In the genomic region with DNA sequence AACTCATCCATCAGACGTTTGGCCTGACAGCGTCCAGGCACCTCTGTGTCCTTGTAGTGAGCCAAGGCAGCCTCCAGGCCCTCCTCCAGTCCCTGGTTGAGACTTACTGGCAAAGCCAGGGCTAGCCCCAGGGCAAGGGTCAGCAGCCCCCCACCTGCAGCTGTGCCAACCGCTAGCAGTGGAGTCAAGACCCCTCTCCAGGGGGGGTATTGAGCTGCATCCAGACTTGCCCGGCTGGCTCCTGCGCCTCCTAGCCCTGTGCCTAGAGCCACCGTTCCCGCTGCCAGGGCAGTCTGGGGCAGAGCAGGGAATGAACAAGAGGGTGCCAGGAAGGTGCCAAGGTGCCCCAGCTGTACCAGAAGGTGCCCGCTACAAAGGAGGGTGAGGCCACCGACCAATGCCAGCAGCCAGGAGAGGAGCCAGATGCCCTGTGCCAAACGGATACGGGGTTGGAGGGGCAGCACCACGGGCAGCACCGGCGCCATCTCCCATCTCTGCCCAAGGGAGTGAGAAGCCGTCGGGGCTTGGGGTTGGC, we compare ENCODE assay signal across 8 mouse cellular contexts. TPM values are rescaled to one million over a fixed set of nuclear protein-coding genes. Genes with fewer than 3 reads are reported as not detected.
A peak's percentile ranks its signal among the peaks of the same experiment; 100 is the strongest.
DNase-seq lines count a peak whose midpoint lies in the region; ATAC-seq and TF ChIP-seq lines count a peak whose summit lies in the region.

No protein-coding gene starts in this region.

- H3K27me3 ChIP-seq in heart, embryonic 15.5 days, result no peaks in the 10 kb centered on the region; the same call in 1 of the 2 replicates
- no peaks in the 10 kb centered on the region for H3K27me3 ChIP-seq in MEL (ENCODE audit: control insufficient read depth in 1 of 2, insufficient read depth in 2 of 2, low read length in 2 of 2)
- H3K27me3 ChIP-seq in forebrain, embryonic 11.5 days (ENCODE audit: control insufficient read depth, insufficient read depth, low read length), result no peaks in the 10 kb centered on the region
- no peaks in the 10 kb centered on the region for H3K27me3 ChIP-seq in liver, embryonic 13.5 days

- peak overlapping the region; percentile 88 for H3K4me2 ChIP-seq in heart, embryonic 15.5 days
- peak overlapping the region; percentile 86; the same call in 1 of the 2 replicates for H3K4me2 ChIP-seq in forebrain, embryonic 11.5 days (ENCODE audit: low read depth, low read length, severe bottlenecking)
- peak overlapping the region; percentile 85 for H3K4me2 ChIP-seq in liver, embryonic 13.5 days

- ATAC-seq in heart, embryonic 15.5 days (replicated peaks; ENCODE audit: insufficient number of reproducible peaks, insufficient read depth, low FRiP score, low read depth), result 0 out of 2 replicates have a peak, but pooled peaks have one; percentile 1
- ATAC-seq in forebrain, embryonic 11.5 days (replicated peaks; ENCODE audit: low FRiP score), result peak; percentile 16; the same call in 1 of the 2 replicates
- ATAC-seq in liver, embryonic 13.5 days (ENCODE audit: low read depth), result peak; percentile 4

- TF ChIP-seq CTCF in MEL (IDR thresholded peaks at IDR 0.05 in 2 of 3, conservative IDR thresholded peaks at IDR 0.05 in 1 of 3; ENCODE audit: control insufficient read depth in 1 of 3, insufficient read depth in 1 of 3, low read depth in 2 of 3, low read length in 3 of 3, poor library complexity in 1 of 3, severe bottlenecking in 1 of 3), result no peak

- H3K4me3 ChIP-seq in heart, embryonic 15.5 days, result peak overlapping the region; percentile 93
- peak overlapping the region; percentile 66 to 79; a peak in 3 of 4 replicates for H3K4me3 ChIP-seq in MEL (ENCODE audit: control insufficient read depth in 1 of 2, insufficient read depth in 1 of 2, low read depth in 2 of 2, low read length in 2 of 2)
- H3K4me3 ChIP-seq in forebrain, embryonic 11.5 days (ENCODE audit: low read depth, low read length), result peak overlapping the region; percentile 64
- H3K4me3 ChIP-seq in liver, embryonic 13.5 days (replicated peaks), result peak overlapping the region; percentile 79

- peaks cover 22% of the 10 kb centered on the region for H3K4me1 ChIP-seq in heart, embryonic 15.5 days (replicated peaks)
- peaks cover 18 to 37% of the 10 kb centered on the region in 2 experiments for H3K4me1 ChIP-seq in MEL (ENCODE audit: control insufficient read depth in 1 of 2, insufficient read depth in 2 of 2, low read length in 2 of 2)
- H3K4me1 ChIP-seq in forebrain, embryonic 11.5 days (replicated peaks; ENCODE audit: control insufficient read depth, insufficient read depth, low read length), result peaks cover 11% of the 10 kb centered on the region; the same call in 1 of the 2 replicates
- peaks cover 56% of the 10 kb centered on the region for H3K4me1 ChIP-seq in liver, embryonic 13.5 days (replicated peaks)

- TF ChIP-seq RAD21 in MEL (IDR thresholded peaks at IDR 0.05; ENCODE audit: low read depth, low read length), result no peak

- peak overlapping the region; percentile 80 for H3K27ac ChIP-seq in heart, embryonic 15.5 days
- peak overlapping the region; percentile 61 for H3K27ac ChIP-seq in MEL (ENCODE audit: control insufficient read depth, low read depth, low read length)
- 0 out of 2 replicates have a peak overlapping the region, but pooled peaks have one; percentile 18 for H3K27ac ChIP-seq in forebrain, embryonic 11.5 days (ENCODE audit: low read depth, low read length)
- peak overlapping the region; percentile 90 for H3K27ac ChIP-seq in liver, embryonic 13.5 days

- TF ChIP-seq EP300 in MEL (IDR thresholded peaks at IDR 0.05; ENCODE audit: low read depth in 1 of 2, low read length in 2 of 2), result no peak

- H3K36me3 ChIP-seq in heart, embryonic 15.5 days, result peaks cover 36% of the 10 kb centered on the region
- peaks cover 0 to 27% of the 10 kb centered on the region in 2 experiments; a peak in 2 of 4 replicates for H3K36me3 ChIP-seq in MEL (ENCODE audit: control insufficient read depth in 1 of 2, insufficient read depth in 2 of 2, low read length in 2 of 2)
- H3K36me3 ChIP-seq in forebrain, embryonic 11.5 days (ENCODE audit: control insufficient read depth, insufficient read depth, low read length), result no peaks in the 10 kb centered on the region; the same call in 1 of the 2 replicates
- H3K36me3 ChIP-seq in liver, embryonic 13.5 days, result peaks cover 55% of the 10 kb centered on the region

- no peaks in the 10 kb centered on the region; the same call in none of the 2 replicates for H3K79me2 ChIP-seq in MEL (ENCODE audit: control insufficient read depth, insufficient read depth, low read length, poor library complexity)

- peak overlapping the region; percentile 92 for H3K9ac ChIP-seq in heart, embryonic 15.5 days
- H3K9ac ChIP-seq in MEL (ENCODE audit: control insufficient read depth, low read depth, low read length, poor library complexity, severe bottlenecking), result no peak overlapping the region
- peak overlapping the region; percentile 79; the same call in 1 of the 2 replicates for H3K9ac ChIP-seq in forebrain, embryonic 11.5 days (ENCODE audit: low read length)
- H3K9ac ChIP-seq in liver, embryonic 13.5 days, result peak overlapping the region; percentile 81

- H3K9me3 ChIP-seq in heart, embryonic 15.5 days (replicated peaks), result no peaks in the 10 kb centered on the region
- no peaks in the 10 kb centered on the region for H3K9me3 ChIP-seq in MEL (replicated peaks; ENCODE audit: insufficient read depth, low read length)
- no peaks in the 10 kb centered on the region for H3K9me3 ChIP-seq in forebrain, embryonic 11.5 days (ENCODE audit: control insufficient read depth, low read length)
- H3K9me3 ChIP-seq in liver, embryonic 13.5 days (replicated peaks), result no peaks in the 10 kb centered on the region

- WGBS in heart, embryonic 15.5 days, result 18% methylated on average over 16 of the region's 16 CpGs
- WGBS in forebrain, embryonic 11.5 days, result 17% methylated on average over 16 of the region's 16 CpGs
- 33% methylated on average over 16 of the region's 16 CpGs for WGBS in liver, embryonic 13.5 days (ENCODE audit: insufficient replicate concordance)

- DNase-seq in heart, adult 11 months, result no peak
- DNase-seq in MEL (ENCODE audit: low read depth, low spot score), result no peak
- DNase-seq in forebrain, embryonic 11.5 days (ENCODE audit: low spot score), result no peak
- no peak for DNase-seq in liver, embryonic 13.5 days
- DNase-seq in yolk sac, embryonic 10.5 days (ENCODE audit: low spot score), result no peak
- DNase-seq in kidney, adult 11 months, result no peak
- DNase-seq in urinary bladder, postnatal 25 days (ENCODE audit: low spot score), result no peak

- TF ChIP-seq POLR2A in MEL (IDR thresholded peaks at IDR 0.05; ENCODE audit: control insufficient read depth in 1 of 2, insufficient read depth in 1 of 2, low read depth in 1 of 2, low read length in 2 of 2, poor library complexity in 1 of 2), result no peak

TF ChIP-seq in MEL, 35 proteins besides CTCF, POLR2A, EP300 and RAD21 (continues in another document):
- TF ChIP-seq GATA1 (IDR thresholded peaks at IDR 0.05; ENCODE audit: low read depth, low read length) (no peak), GABPA (IDR thresholded peaks at IDR 0.05; ENCODE audit: low read depth, low read length) (no peak), BHLHE40 (IDR thresholded peaks at IDR 0.05; ENCODE audit: borderline replicate concordance, low read depth, low read length) (no peak), MAFK (IDR thresholded peaks at IDR 0.05; ENCODE audit: borderline replicate concordance, low read depth, low read length) (no peak), ELF1 (IDR thresholded peaks at IDR 0.05; ENCODE audit: low read depth, low read length) (no peak), TBP (IDR thresholded peaks at IDR 0.05; ENCODE audit: low read depth, low read length) (no peak)

RNA-seq across cellular contexts. Expression of a gene that starts 0.4 kb away (rescaled TPM):
- 1.9 and 2.3 TPM in 2 replicates for polyA plus RNA-seq in heart, embryonic 15.5 days (2015; fragmentation: Nextera tagmentation; extraction: Ambion mirVana)
- 1.6 and 4.1 TPM in 2 replicates for total RNA-seq in MEL (2012; rRNA removed)
- polyA plus RNA-seq in MEL (2012; ENCODE audit: insufficient read depth in 1 of 2, insufficient read length in 2 of 2, low read depth in 1 of 2, low replicate concordance in 2 of 2, missing spikeins in 1 of 2), result 1 to 10 TPM in 1 of 2 experiments, not detected in 1; 3.1 TPM
- polyA plus RNA-seq in forebrain, embryonic 11.5 days (2014; fragmentation: Nextera tagmentation; extraction: Ambion mirVana), result 1.7 and 1.8 TPM in 2 replicates
- 2.7 and 2.8 TPM in 2 replicates for polyA plus RNA-seq in liver, embryonic 13.5 days (2015; fragmentation: Nextera tagmentation; extraction: Ambion mirVana)

RNA-seq across cellular contexts. Expression of a gene that starts 0.6 kb away (rescaled TPM):
- 12.7 and 21.9 TPM in 2 replicates for polyA plus RNA-seq in heart, embryonic 15.5 days (2015; fragmentation: Nextera tagmentation; extraction: Ambion mirVana)
- 13.0 and 16.6 TPM in 2 replicates for total RNA-seq in MEL (2012; rRNA removed)
- polyA plus RNA-seq in MEL (2012; ENCODE audit: insufficient read depth in 1 of 2, insufficient read length in 2 of 2, low read depth in 1 of 2, low replicate concordance in 2 of 2, missing spikeins in 1 of 2), result 10 to 100 TPM in 1 of 2 experiments, not detected in 1; 23.4 TPM
- polyA plus RNA-seq in forebrain, embryonic 11.5 days (2014; fragmentation: Nextera tagmentation; extraction: Ambion mirVana), result 11.2 and 12.2 TPM in 2 replicates
- 14.4 and 15.2 TPM in 2 replicates for polyA plus RNA-seq in liver, embryonic 13.5 days (2015; fragmentation: Nextera tagmentation; extraction: Ambion mirVana)

RNA-seq across cellular contexts. Expression of a gene that starts 8.6 kb away (rescaled TPM):
- polyA plus RNA-seq in heart, embryonic 15.5 days (2015; fragmentation: Nextera tagmentation; extraction: Ambion mirVana), result 33.3 and 38.1 TPM in 2 replicates
- total RNA-seq in MEL (2012; rRNA removed), result 21.0 and 26.2 TPM in 2 replicates
- polyA plus RNA-seq in MEL (2012; ENCODE audit: insufficient read depth in 1 of 2, insufficient read length in 2 of 2, low read depth in 1 of 2, low replicate concordance in 2 of 2, missing spikeins in 1 of 2), result 10 to 100 TPM in 1 of 2 experiments, not detected in 1; 35.4 TPM
- 55.0 and 57.2 TPM in 2 replicates for polyA plus RNA-seq in forebrain, embryonic 11.5 days (2014; fragmentation: Nextera tagmentation; extraction: Ambion mirVana)
- 20.1 and 22.8 TPM in 2 replicates for polyA plus RNA-seq in liver, embryonic 13.5 days (2015; fragmentation: Nextera tagmentation; extraction: Ambion mirVana)

RNA-seq across cellular contexts. Expression of a gene that starts 12.9 kb away (rescaled TPM):
- 74.2 and 99.5 TPM in 2 replicates for polyA plus RNA-seq in heart, embryonic 15.5 days (2015; fragmentation: Nextera tagmentation; extraction: Ambion mirVana)
- 150 and 171 TPM in 2 replicates for total RNA-seq in MEL (2012; rRNA removed)
- 100 to 1,000 TPM; 116 to 167 TPM for polyA plus RNA-seq in MEL (2012; ENCODE audit: insufficient read depth in 1 of 2, insufficient read length in 2 of 2, low read depth in 1 of 2, low replicate concordance in 2 of 2, missing spikeins in 1 of 2)
- polyA plus RNA-seq in forebrain, embryonic 11.5 days (2014; fragmentation: Nextera tagmentation; extraction: Ambion mirVana), result 62.6 and 63.2 TPM in 2 replicates
- polyA plus RNA-seq in liver, embryonic 13.5 days (2015; fragmentation: Nextera tagmentation; extraction: Ambion mirVana), result 99.5 and 114 TPM in 2 replicates

RNA-seq across cellular contexts. Expression of a gene that starts 24.9 kb away (rescaled TPM):
- 13.7 and 19.4 TPM in 2 replicates for polyA plus RNA-seq in heart, embryonic 15.5 days (2015; fragmentation: Nextera tagmentation; extraction: Ambion mirVana)
- 54.6 and 54.9 TPM in 2 replicates for total RNA-seq in MEL (2012; rRNA removed)
- 10 to 100 TPM in 1 of 2 experiments, not detected in 1; 68.2 TPM for polyA plus RNA-seq in MEL (2012; ENCODE audit: insufficient read depth in 1 of 2, insufficient read length in 2 of 2, low read depth in 1 of 2, low replicate concordance in 2 of 2, missing spikeins in 1 of 2)
- polyA plus RNA-seq in forebrain, embryonic 11.5 days (2014; fragmentation: Nextera tagmentation; extraction: Ambion mirVana), result 34.4 and 35.5 TPM in 2 replicates
- polyA plus RNA-seq in liver, embryonic 13.5 days (2015; fragmentation: Nextera tagmentation; extraction: Ambion mirVana), result 18.7 and 20.2 TPM in 2 replicates

Comparison
In these comparisons a context has a peak if more than half of its experiments do, and no peak if none do; other contexts are left out.
1. H3K27ac ChIP-seq: peak in every context shown above with its lines; median percentile 90 in liver, embryonic 13.5 days; 80 in heart, embryonic 15.5 days; 61 in MEL; 18 in forebrain, embryonic 11.5 days.